Mouse (Mus musculus): ENCODE measurements around the gene Cdt1. TPM values are rescaled to one million over a fixed set of nuclear protein-coding genes. Genes with fewer than 3 reads are reported as not detected.

The Cdt1 gene
- total RNA-seq (2023; ENCODE audit: inconsistent age): 154 to 175 TPM (median 169 TPM) in 4 replicates

GRCm38 (mm10) chr8:122567361-122568108 is at the start of gene Cdt1:
TSS of gene Cdt1 (plus strand) at chr8:122568015.

GRCm38 (mm10) chr8:122551265-122552051 is 16.4 kb upstream of the Cdt1 start, which contains the start of gene Piezo1:
TSS of gene Piezo1 (minus strand) at chr8:122551329.

GRCm38 (mm10) chr8:122576648-122577022 is 8.8 kb downstream of the Cdt1 start, which contains the start of gene Aprt:
TSS of gene Aprt (minus strand) at chr8:122576909.

GRCm38 (mm10) chr8:122611295-122612133 is 43.7 kb downstream of the Cdt1 start, which contains the start of the genes Galns and Trappc2l:
TSS of gene Galns (minus strand) at chr8:122611463.
TSS of gene Trappc2l (plus strand) at chr8:122611640.

GRCm38 (mm10) chr8:122622727-122623126 is 54.9 kb downstream of the Cdt1 start, which contains the start of gene Pabpn1l:
TSS of gene Pabpn1l (minus strand) at chr8:122622739.

Other genes with a start within 250 kb of the Cdt1 start
- gene Trhr2, start 207.3 kb upstream of the Cdt1 start, total RNA-seq (2023; ENCODE audit: inconsistent age): 0.51 TPM in 1 of 4 replicates, not detected in the others
- 97.1 to 111 TPM (median 102 TPM) in 4 replicates for gene Zc3h18, start 191.4 kb upstream of the Cdt1 start, total RNA-seq (2023; ENCODE audit: inconsistent age)
- 0.83 to 2.5 TPM (median 1.8 TPM) in 3 of 4 replicates, not detected in the other for gene Il17c, start 146.0 kb upstream of the Cdt1 start, total RNA-seq (2023; ENCODE audit: inconsistent age)
- gene Cyba, start 135.1 kb upstream of the Cdt1 start, total RNA-seq (2023; ENCODE audit: inconsistent age): 306 to 340 TPM (median 317 TPM) in 4 replicates
- 4.8 to 6.9 TPM (median 6.2 TPM) in 4 replicates for gene Mvd, start 124.6 kb upstream of the Cdt1 start, total RNA-seq (2023; ENCODE audit: inconsistent age)
- 3.1 to 4.4 TPM (median 3.9 TPM) in 4 replicates for gene Snai3, start 107.3 kb upstream of the Cdt1 start, total RNA-seq (2023; ENCODE audit: inconsistent age)
- gene Rnf166, start 92.0 kb upstream of the Cdt1 start, total RNA-seq (2023; ENCODE audit: inconsistent age): 38.7 to 43.7 TPM (median 41.0 TPM) in 4 replicates
- 57.5 to 66.9 TPM (median 58.8 TPM) in 4 replicates for gene Ctu2, start 91.9 kb upstream of the Cdt1 start, total RNA-seq (2023; ENCODE audit: inconsistent age)
- 50.5 to 55.1 TPM (median 53.3 TPM) in 4 replicates for gene Piezo1, start 16.7 kb upstream of the Cdt1 start, total RNA-seq (2023; ENCODE audit: inconsistent age)
- 78.0 to 94.8 TPM (median 88.3 TPM) in 4 replicates for gene Aprt, start 8.9 kb downstream of the Cdt1 start, total RNA-seq (2023; ENCODE audit: inconsistent age)
- 26.1 to 34.6 TPM (median 27.1 TPM) in 4 replicates for gene Galns, start 43.4 kb downstream of the Cdt1 start, total RNA-seq (2023; ENCODE audit: inconsistent age)
- gene Trappc2l, start 43.6 kb downstream of the Cdt1 start, total RNA-seq (2023; ENCODE audit: inconsistent age): 44.4 to 55.6 TPM (median 52.9 TPM) in 4 replicates
- 0.48 TPM in 1 of 4 replicates, not detected in the others for gene Pabpn1l, start 54.7 kb downstream of the Cdt1 start, total RNA-seq (2023; ENCODE audit: inconsistent age)
- 58.9 to 63.9 TPM (median 60.8 TPM) in 4 replicates for gene Cbfa2t3, start 131.1 kb downstream of the Cdt1 start, total RNA-seq (2023; ENCODE audit: inconsistent age)
- gene Acsf3, start 207.5 kb downstream of the Cdt1 start, total RNA-seq (2023; ENCODE audit: inconsistent age): 16.6 to 19.5 TPM (median 18.2 TPM) in 4 replicates

Data from B cell, adult (primary cell).